Mouse (Mus musculus) small intestine, adult 2 months (tissue): ENCODE measurements at regions not wholly inside any gene's neighbourhood (a gene's known extent, or its start where the extent isn't known, plus 50 kb on each side); places are given as distances from the start of the nearest gene placed in this dataset.

Experiments
- H3K27ac ChIP-seq: fragments of 200-500 bp; 2 replicates; pipeline ENCODE4 v1.5.1; 2012; ENCODE audit warnings: low read depth, low read length, control low read depth, inconsistent platforms; ENCODE audit not compliant: insufficient read depth
- H3K27me3 ChIP-seq: fragments of 200-500 bp; 2 replicates; pipeline ENCODE4 v1.6.1; 2012; ENCODE audit warnings: mild to moderate bottlenecking, moderate library complexity, low read length, inconsistent platforms; ENCODE audit not compliant: control insufficient read depth, insufficient read depth
- H3K36me3 ChIP-seq: fragments of 200-500 bp; 2 replicates; pipeline ENCODE4 v1.6.1; 2012; ENCODE audit warnings: mild to moderate bottlenecking, low read length, control low read depth, inconsistent platforms; ENCODE audit not compliant: control insufficient read depth, insufficient read depth
- H3K4me1 ChIP-seq: fragments of 200-500 bp; 2 replicates; pipeline ENCODE4 v1.6.1; 2012; ENCODE audit warnings: low read length, inconsistent platforms, mixed read lengths; ENCODE audit not compliant: control insufficient read depth, insufficient read depth, insufficient read length
- H3K4me3 ChIP-seq: fragments of 200-500 bp; 2 replicates; pipeline ENCODE4 v1.5.1; 2012; ENCODE audit warnings: low read depth, mild to moderate bottlenecking, control low read depth, inconsistent platforms, low read length, moderate library complexity
- CTCF ChIP-seq: fragments of 200-500 bp; IDR thresholded peaks from 2 replicates; pipeline ENCODE4 v1.5.1; 2012; ENCODE audit warnings: low read depth, mild to moderate bottlenecking, control low read depth, inconsistent platforms, low read length, moderate library complexity, mixed read lengths; ENCODE audit not compliant: insufficient replicate concordance, insufficient read length; ENCODE audit errors: extremely low read depth
- POLR2A ChIP-seq: fragments of 200-500 bp; IDR thresholded peaks from 2 replicates; pipeline ENCODE4 v1.6.1; 2012; ENCODE audit warnings: low read depth, mild to moderate bottlenecking, control low read depth, inconsistent platforms, low read length, moderate library complexity
- WGBS: fragments of 180-500 bp; shearing (Covaris S2); methylation state at CpG from one replicate; pipeline ENCODE4 v1.1.7; 2018; 5-methylcytosine and 5-hydroxymethylcytosine counted together

DNA sequence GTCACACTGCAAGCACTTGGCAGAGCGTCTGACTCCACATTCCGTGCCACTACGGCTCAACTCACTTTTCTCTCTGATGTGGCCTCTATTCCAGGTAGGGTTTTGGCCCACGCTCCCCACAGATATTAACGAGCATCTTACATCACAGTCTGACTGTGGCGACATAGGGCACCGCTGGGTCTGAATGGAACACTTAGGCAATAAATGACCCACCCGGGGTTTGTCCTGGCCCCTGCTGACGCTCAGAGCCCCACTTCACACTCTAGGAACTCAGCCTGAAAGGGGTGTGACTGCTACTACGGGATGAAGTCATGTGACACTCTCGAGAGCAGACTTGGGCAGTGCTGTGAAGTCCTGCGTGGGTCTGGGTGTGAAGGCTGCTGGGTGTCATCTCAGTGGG, 475.9 kb downstream of the Zfp704 start:
- Histone ChIP-seq H3K27ac (no peak overlapping the region), H3K27me3 (peaks cover 8% of the 10 kb centered on the region; the same call in 1 of the 2 replicates), H3K4me3 (no peak overlapping the region), H3K36me3 (no peaks in the 10 kb centered on the region), H3K4me1 (no peaks in the 10 kb centered on the region)
- TF ChIP-seq POLR2A (no peak), CTCF (no peak)
- WGBS, result 46% methylated on average over 12 of the region's 12 CpGs

- 71% methylated on average over 12 of the region's 12 CpGs for WGBS
- no peak for TF ChIP-seq POLR2A
- TF ChIP-seq CTCF, result no peak
- no peak overlapping the region for H3K4me3 ChIP-seq
- no peaks in the 10 kb centered on the region for H3K36me3 ChIP-seq
- no peak overlapping the region for H3K27ac ChIP-seq
- no peaks in the 10 kb centered on the region for H3K4me1 ChIP-seq
- H3K27me3 ChIP-seq, result peaks cover 8% of the 10 kb centered on the region; the same call in 1 of the 2 replicates
Measured at GRCm38 (mm10) chr3:9132104-9132751, 477.7 kb downstream of the Zfp704 start.

- Histone ChIP-seq H3K4me3 (no peak overlapping the region), H3K36me3 (no peaks in the 10 kb centered on the region), H3K27ac (no peak overlapping the region), H3K4me1 (no peaks in the 10 kb centered on the region), H3K27me3 (peaks cover 8% of the 10 kb centered on the region; the same call in 1 of the 2 replicates)
- TF ChIP-seq CTCF (no peak), POLR2A (no peak)
- 49% methylated on average over 4 of the region's 4 CpGs for WGBS
Measured at GRCm38 (mm10) chr3:9131366-9131765, 478.5 kb downstream of the Zfp704 start.

DNA sequence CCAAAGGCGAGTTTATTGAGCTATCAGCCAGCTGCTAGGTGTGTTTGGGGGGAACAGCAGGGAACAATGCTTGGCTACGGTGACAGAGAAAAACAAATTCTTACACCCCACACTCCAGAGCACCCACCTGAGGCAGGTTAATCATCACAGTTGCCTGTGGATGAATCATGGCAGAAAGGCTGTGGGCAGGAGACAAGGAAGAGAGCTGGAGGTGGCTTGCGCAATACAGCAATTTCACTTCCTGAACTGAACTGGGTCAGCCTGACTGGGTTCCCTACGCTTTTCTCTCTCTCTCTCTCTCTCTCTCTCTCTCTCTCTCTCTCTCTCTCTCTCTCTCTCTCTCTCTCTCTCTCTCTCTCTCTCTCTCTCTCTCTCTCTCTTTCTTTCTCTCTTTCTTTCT, 481.5 kb downstream of the Zfp704 start:
- no peak for TF ChIP-seq CTCF
- TF ChIP-seq POLR2A, result no peak
- WGBS, result 34% methylated on average over 4 of the region's 4 CpGs

DNA sequence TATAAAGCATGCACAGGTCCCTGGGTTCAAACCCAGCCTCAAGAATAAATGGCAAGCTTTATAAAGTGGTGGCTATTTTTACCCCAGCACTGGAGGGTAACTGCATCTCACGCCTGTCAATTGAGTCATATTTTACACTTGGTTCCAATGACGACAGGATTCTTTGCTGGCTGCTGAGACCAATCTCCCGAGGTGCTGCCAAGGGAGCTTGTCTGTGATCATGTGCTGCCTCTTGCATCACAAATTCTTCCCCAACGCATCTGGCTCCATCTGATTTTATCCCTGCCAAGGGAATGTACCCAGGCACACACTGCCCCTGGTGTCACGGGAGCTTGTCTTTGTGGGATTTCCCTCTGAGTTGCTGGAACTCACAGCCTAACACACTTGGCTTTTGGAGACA, 486.8 kb downstream of the Zfp704 start:
- H3K27me3 ChIP-seq, result peaks cover 12% of the 10 kb centered on the region; the same call in 1 of the 2 replicates
- no peaks in the 10 kb centered on the region for H3K36me3 ChIP-seq
- TF ChIP-seq POLR2A (no peak), CTCF (no peak)
- no peak overlapping the region for H3K4me3 ChIP-seq
- 67% methylated on average over 5 of the region's 5 CpGs for WGBS
- H3K27ac ChIP-seq, result no peak overlapping the region
- no peaks in the 10 kb centered on the region for H3K4me1 ChIP-seq

More for the DNA sequence above, 481.5 kb downstream of the Zfp704 start:
- H3K4me3 ChIP-seq, result no peak overlapping the region
- peaks cover 9% of the 10 kb centered on the region; the same call in 1 of the 2 replicates for H3K27me3 ChIP-seq
- no peak overlapping the region for H3K27ac ChIP-seq
- no peaks in the 10 kb centered on the region for H3K4me1 ChIP-seq
- H3K36me3 ChIP-seq, result no peaks in the 10 kb centered on the region

DNA sequence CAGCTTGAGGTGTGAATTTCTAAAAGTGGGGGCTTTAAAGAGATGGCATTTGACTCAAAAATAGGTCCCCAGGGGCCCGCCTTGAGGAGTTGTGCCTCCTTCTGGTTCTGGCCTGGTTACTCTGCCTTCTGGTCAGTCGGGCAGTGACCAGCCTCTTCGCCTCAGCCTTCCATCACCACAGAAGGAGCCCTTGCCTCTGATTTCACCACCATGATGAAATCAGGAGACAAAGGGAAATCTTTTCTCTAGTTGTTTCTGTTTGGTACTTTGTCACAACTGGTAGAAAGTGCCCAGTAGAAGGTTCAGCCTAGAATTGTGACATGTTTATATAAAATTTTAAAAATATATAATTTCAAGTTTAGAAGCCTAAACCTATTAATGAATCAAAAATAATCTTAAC, 492.0 kb downstream of the Zfp704 start:
- peaks cover 7% of the 10 kb centered on the region for H3K4me1 ChIP-seq
- 96% methylated on average over 3 of the region's 3 CpGs for WGBS
- no peak overlapping the region for H3K27ac ChIP-seq
- no peaks in the 10 kb centered on the region for H3K36me3 ChIP-seq
- TF ChIP-seq POLR2A, result no peak
- no peak for TF ChIP-seq CTCF
- peaks cover 21% of the 10 kb centered on the region for H3K27me3 ChIP-seq
- no peak overlapping the region for H3K4me3 ChIP-seq

DNA sequence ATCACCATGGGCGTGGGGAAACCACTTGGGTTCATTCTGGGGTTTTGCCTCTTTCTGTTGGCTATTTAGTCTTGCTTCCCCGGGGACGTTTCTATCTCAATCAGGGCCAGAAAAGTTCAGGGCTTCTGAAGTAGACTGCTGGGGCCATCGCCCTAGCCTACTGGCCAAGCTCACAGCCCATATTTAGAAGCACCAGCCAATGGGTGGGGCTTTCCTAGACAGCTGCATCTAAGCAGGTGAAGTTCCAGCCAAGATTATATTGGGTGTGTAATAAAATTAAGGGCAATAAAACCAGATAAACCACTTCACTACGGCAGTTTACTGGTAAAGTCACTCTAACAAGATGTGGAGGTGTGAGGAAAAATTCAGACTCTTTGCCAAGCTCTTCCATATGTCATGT, 496.5 kb downstream of the Zfp704 start:
- WGBS, result 32% methylated on average over 5 of the region's 5 CpGs
- Histone ChIP-seq H3K27ac (no peak overlapping the region), H3K36me3 (no peaks in the 10 kb centered on the region), H3K27me3 (peaks cover 19% of the 10 kb centered on the region), H3K4me3 (no peak overlapping the region), H3K4me1 (peaks cover 12% of the 10 kb centered on the region)
- TF ChIP-seq CTCF, result no peak
- no peak for TF ChIP-seq POLR2A
